Mouse (Mus musculus) CD4-positive, CD25-positive, alpha-beta regulatory T cell (primary cell): Measurements from ENCODE around the gene Cilp. TPM values are rescaled to one million over a fixed set of nuclear protein-coding genes. Genes with fewer than 3 reads are reported as not detected.

Source experiments
- polyA plus RNA-seq: library from polyadenylated mRNA; unstranded; fragments of 100-300 nt; shearing (Covaris generic); gene quantifications from one replicate; pipeline ENCODE4 v1.2.1, GENCODE M21; 2017

Cilp gene
- 0.07 TPM for polyA plus RNA-seq

DNA sequence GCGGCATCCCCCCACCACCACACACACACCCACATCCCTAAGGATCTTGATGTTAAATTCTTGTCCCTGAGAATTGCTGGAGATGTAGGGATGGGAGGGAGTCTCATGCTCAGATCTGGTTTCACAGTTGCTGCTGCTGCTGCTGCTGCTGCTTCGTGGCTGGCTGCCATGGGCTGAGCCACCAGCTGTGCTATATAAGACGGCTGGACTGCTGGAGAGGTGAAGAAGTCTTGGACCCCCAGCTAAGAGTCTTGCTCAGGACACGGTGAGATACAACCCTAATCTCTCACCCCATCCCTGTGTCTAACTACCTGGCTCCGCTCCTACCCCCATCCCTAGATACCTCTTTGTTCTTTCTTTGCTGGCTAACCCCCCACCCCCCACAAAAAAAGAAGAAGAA, at the start of gene Cilp:
TSS of gene Cilp (plus strand) at position 222 of the 400 bp plus-strand sequence.

DNA sequence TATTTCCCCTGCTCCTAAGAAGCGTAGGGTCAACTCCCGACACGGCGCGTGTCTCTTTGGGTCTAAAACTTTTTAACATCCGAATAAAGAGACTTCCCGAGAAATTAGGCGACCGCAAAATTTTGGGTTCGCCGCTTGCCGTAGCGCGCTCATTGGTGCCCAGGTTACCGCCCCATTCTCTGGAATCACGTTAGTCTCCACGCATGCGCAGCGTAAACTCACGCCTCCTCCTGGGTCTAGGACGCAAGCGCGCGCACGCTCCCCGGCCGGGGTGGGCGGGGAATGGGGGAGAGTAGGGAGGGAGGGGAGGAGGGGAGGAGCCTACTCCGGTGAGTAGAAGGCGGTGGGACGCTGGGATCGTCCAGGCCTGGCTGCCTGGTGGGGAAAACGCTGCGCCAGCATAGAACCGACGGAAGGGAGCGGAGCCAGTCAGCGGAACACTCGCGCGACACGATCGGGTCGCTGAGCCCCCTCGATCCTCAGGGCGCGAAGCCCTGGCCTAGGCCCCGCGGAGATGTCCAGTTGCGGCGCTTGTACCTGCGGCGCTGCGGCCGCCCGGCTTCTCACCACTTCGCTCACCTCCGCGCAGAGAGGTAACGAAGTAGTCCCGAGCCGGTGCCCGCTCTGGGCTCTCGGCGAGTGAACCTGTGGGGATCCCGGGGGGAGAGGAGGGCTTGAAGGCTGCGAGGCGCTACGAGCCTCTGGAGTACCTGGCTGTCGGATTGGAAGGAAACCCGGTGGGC, 29.2 kb downstream of the Cilp start, which contains the start of gene Clpx:
TSS of gene Clpx (plus strand) at position 288 of the 743 bp plus-strand sequence.

Other genes with a start within 250 kb of the Cilp start
- gene Hacd3, start 243.5 kb upstream of the Cilp start, polyA plus RNA-seq: 118 TPM
- 69.8 TPM for gene Dpp8, start 232.8 kb upstream of the Cilp start, polyA plus RNA-seq
- gene Igdcc4, start 163.7 kb upstream of the Cilp start, polyA plus RNA-seq: 0.19 TPM
- gene Igdcc3, start 124.0 kb upstream of the Cilp start, polyA plus RNA-seq: 0.06 TPM
- gene Parp16, start 69.8 kb upstream of the Cilp start, polyA plus RNA-seq: 10.5 TPM
- gene Clpx, start 29.1 kb downstream of the Cilp start, polyA plus RNA-seq: 47.0 TPM
- 32.8 TPM for gene Pdcd7, start 80.9 kb downstream of the Cilp start, polyA plus RNA-seq
- 0.17 TPM for gene Ubap1l, start 95.9 kb downstream of the Cilp start, polyA plus RNA-seq
- gene Kbtbd13, start 126.5 kb downstream of the Cilp start, polyA plus RNA-seq: not detected
- gene Rasl12, start 133.3 kb downstream of the Cilp start, polyA plus RNA-seq: not detected
- not detected for gene Slc51b, start 157.8 kb downstream of the Cilp start, polyA plus RNA-seq
- gene Mtfmt, start 170.6 kb downstream of the Cilp start, polyA plus RNA-seq: 36.4 TPM
- 135 TPM for gene Spg21, start 195.8 kb downstream of the Cilp start, polyA plus RNA-seq